Mouse (Mus musculus): ENCODE results near the gene Anapc1. TPM values are rescaled to one million over a fixed set of nuclear protein-coding genes. Genes with fewer than 3 reads are reported as not detected.

Anapc1 gene
- polyA plus RNA-seq (2017; shearing (Covaris generic)), result 112 TPM

DNA sequence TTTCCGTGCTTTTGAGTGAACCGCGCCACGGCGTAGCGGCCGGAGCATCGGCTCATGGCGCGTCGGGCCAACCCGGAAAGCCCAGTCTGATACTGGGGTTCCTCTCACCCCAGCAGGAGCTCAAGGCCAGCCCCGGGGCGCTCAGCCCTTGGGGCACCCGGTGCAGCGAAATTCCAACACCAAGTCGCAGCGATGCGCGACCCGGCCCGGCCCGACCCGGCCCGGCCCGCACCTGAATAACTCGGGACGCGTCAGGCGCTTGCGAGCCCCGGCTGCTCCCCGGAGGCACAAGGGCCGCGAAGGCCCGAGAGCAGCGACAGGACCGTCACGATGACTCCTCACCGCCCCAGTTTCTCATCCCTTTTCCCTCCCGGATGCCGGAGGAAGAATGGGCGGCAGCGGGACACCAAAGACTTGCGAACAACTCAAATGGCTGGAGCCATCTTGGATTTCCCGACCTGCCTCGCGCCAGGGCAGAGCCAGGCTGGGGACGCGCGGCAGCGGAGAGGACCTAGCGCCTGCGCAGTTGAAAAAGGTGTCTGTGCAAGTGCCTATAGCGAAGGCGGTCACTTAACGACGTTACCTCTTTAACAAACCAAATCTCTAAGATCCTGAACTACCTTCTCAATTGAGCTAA, at the start of gene Anapc1:
Gene Anapc1, minus strand, starts transcription at position 471 of the 637 bp plus-strand sequence.

GRCm38 (mm10) chr2:128698693-128699181, 11.5 kb upstream of the Anapc1 start, which contains the start of gene Mertk:
Mertk (plus strand) TSS chr2:128698956.

DNA sequence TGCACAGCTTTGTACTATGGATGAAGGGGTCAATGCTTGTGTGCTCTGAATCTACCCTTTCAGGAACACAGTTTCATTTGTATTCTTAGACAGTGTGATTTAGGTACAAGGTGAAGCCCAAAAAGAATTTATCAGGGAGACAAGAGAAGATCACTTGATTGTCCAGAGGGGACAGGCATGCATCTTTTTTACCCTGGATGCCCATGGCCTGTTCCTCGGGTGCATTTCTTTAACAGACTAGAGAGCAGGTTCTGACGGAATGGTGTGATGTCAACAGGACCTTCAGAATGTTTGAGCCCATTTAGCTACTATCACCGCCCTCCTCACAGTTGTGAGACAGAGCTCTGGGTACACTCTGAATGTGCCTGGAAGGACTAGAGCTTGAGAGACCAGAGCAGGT, 96.3 kb downstream of the Anapc1 start, which contains the start of gene Spdye4c:
Gene Spdye4c, plus strand, starts transcription at position 301 of the 400 bp plus-strand sequence.

Other genes with a start within 250 kb of the Anapc1 start
- not detected for gene Spdye4c, start 96.2 kb downstream of the Anapc1 start, polyA plus RNA-seq (2017; shearing (Covaris generic))
- 0.56 TPM for gene Mertk, start 11.6 kb upstream of the Anapc1 start, polyA plus RNA-seq (2017; shearing (Covaris generic))
- gene Tmem87b, start 130.7 kb upstream of the Anapc1 start, polyA plus RNA-seq (2017; shearing (Covaris generic)), result 32.4 TPM
- gene Fbln7, start 175.6 kb upstream of the Anapc1 start, polyA plus RNA-seq (2017; shearing (Covaris generic)), result not detected

All from activated CD4-positive, CD25-positive, alpha-beta regulatory T cell, adult 9 weeks (primary cell).